Mouse (Mus musculus) Muller cell, postnatal 12 days (primary cell): ENCODE results near the gene Cit.

Experiments
- DNase-seq: peaks from one replicate; pipeline ENCODE4 v3.0.0-alpha.2; 2015; ENCODE audit errors: inconsistent ontology term

Cit gene

DNA sequence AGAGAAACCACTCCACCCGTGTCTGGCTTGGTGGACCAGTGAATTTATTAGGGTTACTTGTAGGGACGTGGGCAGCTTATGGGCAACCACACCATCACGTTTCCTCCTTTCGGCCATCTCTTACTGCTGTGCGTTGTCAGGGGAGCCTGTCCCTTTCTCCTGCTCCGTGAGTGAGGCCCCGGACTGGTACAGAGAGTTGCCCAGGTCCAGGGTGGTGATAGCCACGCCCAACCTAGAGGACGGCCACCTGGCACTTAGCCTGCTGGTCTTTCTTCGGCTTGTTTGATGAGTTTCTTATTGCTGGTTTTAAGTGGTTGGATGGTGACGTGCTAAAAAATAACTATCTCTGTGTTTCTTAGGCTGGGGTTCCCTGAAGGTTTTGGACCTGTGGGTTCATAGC lies 113.7 kb downstream of the Cit start:
- DNase-seq: no peak

DNA sequence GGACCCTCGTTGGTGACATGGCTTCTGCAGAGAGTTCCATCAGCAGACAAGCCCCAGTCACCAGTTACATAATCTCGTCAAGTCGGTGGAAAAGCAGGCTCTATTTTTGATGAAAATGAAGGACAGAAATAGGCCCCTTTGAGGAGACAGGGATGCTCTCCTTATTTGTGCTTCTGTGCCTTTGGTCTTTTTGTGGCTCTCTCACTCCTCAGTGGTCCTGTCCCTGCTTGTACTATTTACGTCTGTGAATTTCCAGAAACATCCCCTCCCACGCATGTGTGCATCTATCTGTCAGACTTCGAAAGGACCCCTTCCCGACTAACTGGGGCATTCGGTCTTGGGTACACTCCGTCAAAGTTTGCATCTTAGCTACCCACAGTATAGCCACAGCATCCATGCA lies 116.7 kb downstream of the Cit start:
- no peak for DNase-seq

DNA sequence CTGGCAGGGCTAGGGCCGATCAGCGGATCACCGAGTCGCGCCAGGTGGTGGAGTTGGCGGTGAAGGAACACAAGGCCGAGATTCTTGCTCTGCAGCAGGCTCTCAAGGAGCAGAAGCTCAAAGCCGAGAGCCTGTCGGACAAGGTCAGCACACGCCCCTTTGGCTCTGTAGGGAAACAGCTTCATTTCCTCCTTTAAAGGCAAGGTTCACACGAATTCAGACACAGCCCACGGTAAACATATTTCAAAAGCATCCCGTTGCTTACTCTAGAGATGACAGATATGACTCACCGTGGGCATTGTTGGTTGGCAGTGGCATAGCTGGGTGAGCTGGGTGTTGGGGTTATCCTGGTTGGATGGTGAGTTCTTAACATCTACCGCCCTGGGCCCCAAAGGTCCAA lies 126.2 kb downstream of the Cit start:
- no peak for DNase-seq

DNA sequence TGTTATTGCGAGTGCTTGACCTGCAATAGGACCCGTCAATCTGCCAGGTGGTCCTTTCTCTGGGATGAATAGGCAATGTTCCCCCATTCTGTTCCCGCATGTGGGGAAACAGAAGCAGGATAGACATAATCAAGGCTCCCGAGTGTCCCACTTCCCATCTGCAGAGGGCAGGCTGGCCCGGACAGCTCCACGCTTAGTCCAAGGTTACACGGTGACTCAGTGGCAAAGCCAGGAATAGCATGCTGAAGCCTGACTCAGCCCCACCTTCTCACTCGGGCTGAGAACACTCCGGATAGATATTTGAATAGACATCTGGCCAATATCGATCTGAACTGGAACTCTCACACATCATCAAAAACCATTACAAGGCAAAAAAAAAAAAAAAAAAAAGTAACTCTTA lies 130.6 kb downstream of the Cit start:
- no peak for DNase-seq

DNA sequence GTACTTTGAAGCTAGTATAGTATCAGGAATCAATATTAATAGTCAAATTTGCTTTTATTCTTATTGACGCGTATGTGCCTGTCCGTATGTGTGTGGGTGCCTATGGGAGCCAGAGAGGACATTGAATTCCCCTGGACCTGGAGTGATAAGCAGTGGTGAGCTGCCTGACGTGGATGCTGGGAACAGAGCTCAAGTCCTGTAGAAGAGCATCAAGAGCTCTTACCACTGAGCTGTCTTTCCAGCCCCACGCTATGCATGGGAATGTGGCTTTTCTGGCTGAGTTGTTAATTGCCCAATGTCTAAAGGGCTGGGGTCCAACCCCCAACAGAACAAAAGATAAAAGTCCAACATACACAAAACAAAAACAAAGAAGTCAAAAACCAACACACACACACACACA lies 131.4 kb downstream of the Cit start:
- DNase-seq: no peak

DNA sequence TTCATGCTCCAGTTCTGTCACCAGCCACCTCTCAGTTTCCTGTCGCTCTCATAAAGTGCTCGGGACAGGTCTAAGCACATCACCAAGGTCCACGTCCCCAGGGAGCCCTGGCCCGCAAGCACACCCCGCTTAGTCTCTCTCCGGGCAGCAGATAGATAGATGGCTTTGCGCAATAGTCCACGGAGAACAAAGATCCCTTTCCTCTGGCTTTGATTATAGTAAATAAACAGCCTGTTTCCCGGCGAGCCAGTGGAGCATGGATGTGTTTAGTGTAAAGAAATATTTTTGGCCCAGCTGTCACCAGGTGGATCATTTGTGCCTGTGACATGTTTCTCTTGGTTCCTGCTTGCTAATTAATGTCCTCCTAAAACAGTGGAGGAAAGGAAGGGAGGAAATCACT lies 132.2 kb downstream of the Cit start:
- no peak for DNase-seq

DNA sequence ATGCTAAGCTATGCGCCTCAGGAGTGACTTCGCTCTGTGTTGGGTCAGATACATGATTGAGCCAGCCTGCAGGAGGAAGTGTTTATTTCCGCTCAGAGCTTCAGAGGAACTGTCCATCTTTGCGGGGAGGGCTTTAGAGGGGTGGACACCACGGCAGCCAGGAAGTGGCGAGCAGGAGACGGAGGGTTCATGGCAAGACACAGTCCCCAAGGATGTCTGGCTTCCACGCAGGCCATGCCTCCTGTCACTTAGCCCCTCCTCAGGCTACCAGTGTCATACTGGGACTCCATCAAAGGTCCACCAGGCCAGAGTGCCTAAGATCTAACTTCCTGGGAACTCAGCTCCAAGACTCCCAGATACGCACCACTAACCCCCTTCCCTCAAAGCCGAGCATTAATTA lies 132.7 kb downstream of the Cit start:
- DNase-seq: no peak

DNA sequence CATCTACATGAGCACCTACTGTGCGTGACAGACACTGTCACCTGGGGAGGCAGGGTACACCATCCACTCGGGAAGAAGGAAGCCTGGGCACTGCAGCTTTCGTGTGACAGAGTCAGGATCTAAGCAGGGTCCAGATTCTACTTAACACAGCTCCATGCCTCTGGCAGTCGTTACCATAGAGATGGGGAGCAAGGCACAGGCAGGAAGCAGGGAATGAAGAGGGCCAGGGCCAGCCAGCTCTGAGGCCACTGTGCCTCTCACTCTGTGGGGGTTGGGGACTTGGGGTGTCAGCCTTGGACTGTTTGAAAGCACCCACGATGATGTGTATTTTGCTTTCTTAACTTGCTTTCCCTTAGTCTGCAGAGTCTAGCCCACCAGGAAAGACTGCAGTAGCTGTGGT lies 133.2 kb downstream of the Cit start:
- DNase-seq: no peak

DNA sequence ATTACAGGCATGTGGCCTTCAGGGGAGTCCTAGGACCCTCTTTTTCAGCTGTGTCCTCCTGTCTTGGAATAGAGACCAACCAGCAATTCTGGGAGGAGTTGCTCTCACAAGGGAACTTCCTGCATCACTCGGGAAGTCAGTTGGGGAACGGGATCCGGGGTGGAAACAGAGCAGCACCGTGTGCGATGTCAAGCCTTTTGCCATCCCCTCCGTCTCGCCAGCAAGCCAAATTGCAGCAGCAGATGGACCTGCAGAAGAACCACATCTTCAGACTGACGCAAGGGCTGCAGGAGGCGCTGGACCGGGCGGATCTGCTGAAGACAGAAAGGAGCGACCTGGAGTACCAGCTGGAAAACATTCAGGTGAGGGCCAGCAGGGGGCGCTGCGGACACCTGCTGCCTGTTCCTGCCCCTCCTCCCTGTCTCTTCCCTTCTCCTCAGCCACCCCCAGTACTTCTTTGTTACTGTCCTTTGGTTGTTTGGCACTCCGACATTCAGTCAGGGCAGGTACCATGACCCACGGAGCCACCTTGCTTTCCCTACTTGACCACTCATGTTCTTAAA lies 134.1 kb downstream of the Cit start:
- no peak for DNase-seq

DNA sequence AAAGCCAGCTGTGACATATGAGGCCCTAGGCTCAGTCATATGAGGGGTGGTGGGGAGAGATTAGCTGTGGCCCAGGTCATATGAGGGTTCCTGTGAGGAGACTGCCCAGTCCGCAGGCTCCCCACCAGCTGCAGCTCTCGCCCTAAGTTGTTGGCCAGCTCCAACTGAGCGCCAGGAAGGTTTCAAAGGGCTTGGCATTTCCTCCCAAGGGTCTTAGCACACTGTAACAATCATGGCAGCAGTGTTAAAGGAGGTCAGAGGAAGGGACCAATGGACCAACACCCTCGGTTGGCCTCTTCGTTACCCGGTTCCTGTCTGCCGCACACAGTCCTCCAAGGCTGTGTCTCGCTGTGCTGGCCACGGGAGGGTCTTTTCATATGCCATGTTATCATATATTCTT lies 135.5 kb downstream of the Cit start:
- DNase-seq: no peak

DNA sequence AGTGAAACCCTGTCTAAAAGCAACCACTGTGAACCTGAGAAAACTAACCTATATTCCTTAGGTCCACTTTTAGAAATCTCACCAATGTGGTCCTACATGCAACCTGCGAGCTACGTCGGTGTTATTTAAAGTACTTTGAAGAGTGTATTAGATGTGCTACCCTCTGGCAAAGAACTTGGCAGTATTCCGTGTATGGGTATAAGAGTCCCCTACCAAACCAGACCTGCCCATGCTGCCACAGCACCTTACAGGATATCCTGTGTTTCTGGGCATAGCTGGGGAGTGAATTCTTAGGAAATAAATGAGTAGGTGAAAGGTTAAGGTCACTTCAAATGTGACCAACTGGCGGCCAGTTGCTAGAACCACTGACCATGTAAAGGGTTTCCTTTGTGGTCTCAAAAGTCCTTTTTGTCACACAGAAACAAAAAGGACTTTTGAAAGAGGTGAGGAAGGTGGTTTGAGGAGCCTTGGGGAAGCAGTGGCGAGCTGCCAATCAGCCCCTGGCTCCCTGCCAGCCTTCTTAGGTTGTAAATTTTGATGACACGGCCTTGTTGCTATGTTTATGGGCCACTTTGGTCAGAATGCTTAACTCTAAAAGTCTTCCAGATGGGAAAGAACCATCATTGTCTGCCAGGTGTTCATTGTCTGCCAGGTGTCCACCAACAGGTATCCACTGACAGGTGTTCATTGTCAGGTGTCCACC lies 137.7 kb downstream of the Cit start:
- DNase-seq: no peak

DNA sequence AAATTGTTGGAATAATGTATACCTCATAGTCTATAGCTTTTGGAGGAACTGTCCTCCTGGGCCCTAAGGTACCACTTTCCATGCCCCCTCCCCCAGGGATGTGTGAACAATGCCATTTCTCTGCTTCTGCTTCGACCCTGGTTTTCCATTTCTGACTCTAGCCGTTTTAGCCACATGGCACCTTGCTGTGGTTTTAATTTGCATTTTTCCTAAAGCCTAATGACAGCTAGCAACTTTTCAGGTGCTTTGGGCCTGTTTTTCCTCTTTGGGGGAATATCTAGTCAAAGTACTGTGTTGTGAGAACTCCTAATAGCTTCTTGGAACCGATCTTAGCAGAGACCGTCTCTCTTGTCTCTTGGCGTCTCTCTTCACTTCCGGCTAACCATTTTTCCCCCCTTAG lies 139.3 kb downstream of the Cit start:
- DNase-seq: no peak

DNA sequence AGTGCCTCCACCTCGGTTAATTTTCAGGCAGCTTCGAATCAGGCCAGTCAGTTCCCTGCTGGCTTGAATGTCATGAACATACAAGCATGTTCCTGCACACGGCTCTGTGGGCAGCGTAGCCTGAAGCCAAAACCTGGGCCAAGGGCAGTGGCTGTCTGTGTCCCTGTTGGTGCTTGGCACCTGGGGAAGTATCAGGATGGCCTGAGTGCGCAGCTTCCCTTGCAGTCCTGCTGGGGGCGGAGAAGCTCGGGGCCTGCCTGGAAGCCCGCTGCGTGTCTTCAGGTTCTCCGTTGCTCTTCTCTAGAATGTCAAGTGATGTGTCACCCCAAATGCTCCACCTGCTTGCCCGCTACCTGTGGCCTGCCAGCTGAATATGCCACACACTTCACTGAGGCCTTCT lies 140.0 kb downstream of the Cit start:
- no peak for DNase-seq

DNA sequence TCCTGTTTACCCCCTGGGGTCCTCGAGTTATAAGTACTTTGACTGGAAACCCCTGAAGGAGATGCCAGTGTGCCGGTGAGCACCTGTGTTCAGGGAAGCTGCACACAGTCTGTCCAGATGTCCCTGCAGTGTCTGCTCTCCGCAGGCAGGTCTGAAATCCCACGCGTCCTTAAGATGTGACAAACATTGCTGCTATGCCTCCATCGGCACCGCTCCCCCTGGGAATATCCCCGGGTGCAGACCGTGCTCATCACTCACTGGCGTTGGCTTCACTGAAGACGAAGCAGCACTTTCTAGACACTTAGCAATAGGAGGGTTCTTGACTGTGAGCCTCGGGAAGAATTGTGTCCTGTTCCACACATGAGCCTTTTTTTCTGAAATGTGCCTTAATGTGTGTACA lies 142.2 kb downstream of the Cit start:
- DNase-seq: no peak

DNA sequence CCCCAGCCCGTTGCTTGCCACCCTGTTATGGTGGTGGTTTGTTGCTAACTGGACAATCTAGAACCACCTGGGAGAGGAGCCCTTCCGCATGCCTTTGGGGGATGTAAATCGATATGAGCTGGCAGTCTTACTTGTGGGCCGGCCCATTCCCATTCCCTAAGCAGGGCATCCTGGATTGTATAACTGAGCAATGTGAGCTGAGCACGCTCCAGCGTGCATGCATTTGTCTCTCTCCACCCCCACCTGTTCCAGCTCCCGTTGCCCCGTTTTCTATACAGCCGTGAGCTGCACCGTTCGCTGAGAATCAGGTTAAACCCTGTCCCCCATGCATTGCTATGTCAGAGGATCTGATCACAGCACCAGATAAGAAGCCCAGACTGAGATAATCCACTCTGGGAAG lies 146.6 kb downstream of the Cit start:
- DNase-seq: no peak

DNA sequence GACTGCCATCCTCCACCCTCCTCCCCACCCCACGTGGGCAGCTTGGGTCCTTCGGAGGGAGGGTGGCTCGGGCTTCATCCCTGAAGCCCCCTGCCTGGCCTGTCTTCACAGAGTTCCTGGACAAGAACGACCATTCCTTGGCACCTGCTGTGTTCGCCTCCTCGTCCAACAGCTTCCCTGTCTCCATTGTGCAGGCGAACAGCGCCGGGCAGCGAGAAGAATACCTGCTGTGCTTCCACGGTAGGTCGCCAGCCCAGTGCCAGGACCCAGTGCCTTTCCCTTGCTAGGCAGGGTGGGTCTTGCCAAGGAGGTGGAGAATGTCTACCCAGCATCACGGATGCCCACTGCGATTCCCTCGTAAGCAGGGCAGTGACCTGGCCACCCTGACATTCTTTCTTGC lies 149.0 kb downstream of the Cit start:
- DNase-seq: no peak

DNA sequence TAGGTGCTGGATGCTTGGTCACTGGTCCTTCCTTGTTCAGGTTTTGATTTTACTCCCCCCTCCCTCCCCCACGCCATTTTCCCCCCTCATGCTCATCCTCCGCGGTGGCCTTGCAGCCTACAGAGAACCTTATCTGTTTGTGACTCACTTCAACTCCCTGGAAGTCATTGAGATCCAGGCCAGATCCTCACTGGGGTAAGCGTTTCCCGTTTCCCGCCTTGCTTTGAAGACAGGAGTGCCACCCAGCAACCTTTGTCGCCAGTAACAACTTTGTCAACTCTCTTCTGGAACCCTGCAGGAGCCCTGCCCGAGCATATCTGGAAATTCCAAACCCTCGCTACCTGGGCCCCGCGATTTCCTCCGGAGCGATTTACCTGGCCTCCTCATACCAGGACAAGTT lies 152.3 kb downstream of the Cit start:
- no peak for DNase-seq

DNA sequence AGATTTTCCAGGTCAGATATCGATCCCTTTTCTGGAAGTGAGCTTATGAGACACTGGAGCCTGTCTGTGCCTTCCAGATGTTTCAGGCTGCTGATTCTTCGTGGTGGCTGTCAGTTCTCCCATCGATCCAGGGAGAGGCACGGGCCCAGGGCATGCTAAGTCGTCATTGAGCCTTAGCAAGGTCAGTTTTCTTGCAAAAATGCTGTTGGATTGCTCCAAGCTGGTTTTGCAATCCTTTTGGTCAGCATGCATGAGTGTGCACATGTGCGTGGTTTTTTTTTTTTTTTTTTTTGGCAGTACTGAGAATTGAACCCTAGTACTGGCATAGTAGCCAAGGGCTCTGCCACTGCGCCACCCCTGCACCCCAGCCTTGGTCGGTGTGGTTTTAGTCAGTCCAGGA lies 158.1 kb downstream of the Cit start:
- DNase-seq: no peak

DNA sequence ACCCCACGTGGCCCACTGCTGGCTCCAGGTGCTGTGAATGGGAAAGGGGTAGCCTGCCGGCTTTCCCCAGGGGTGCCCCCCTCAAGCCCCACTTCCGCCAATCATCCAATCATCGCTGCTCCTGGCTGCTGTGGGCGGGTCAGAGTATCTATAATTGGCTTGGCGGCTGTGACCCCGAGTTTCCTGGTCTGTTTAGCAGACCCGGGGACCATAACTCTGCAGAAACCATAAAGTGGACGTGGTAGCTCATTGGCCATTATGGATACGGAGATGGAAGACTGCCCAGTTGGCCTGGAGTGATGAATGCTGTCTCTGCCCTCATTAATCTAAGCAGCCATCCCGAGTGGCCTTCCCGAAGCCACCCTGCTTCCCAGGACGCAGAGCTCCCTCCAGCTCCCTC lies 158.7 kb downstream of the Cit start:
- DNase-seq: no peak

DNA sequence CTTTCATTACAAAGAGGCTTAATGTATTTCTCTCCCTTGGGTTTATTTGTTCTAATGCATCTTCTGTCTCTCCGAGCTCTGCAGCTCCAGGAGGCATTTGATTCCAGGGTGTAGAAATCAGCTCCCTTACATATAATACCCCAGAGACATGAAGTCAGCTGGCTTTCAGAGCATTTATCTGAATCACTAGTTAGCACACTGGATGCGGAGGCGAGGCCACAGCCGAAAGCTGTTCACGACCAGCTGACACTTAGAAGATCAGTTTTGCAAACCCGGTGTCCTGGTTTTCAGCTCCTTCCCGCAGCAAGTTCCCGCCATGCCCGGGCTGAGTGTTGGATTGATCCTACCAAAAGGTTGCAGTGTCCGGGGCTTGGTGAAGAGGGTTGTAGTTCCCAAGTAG lies 159.2 kb downstream of the Cit start:
- no peak for DNase-seq

DNA sequence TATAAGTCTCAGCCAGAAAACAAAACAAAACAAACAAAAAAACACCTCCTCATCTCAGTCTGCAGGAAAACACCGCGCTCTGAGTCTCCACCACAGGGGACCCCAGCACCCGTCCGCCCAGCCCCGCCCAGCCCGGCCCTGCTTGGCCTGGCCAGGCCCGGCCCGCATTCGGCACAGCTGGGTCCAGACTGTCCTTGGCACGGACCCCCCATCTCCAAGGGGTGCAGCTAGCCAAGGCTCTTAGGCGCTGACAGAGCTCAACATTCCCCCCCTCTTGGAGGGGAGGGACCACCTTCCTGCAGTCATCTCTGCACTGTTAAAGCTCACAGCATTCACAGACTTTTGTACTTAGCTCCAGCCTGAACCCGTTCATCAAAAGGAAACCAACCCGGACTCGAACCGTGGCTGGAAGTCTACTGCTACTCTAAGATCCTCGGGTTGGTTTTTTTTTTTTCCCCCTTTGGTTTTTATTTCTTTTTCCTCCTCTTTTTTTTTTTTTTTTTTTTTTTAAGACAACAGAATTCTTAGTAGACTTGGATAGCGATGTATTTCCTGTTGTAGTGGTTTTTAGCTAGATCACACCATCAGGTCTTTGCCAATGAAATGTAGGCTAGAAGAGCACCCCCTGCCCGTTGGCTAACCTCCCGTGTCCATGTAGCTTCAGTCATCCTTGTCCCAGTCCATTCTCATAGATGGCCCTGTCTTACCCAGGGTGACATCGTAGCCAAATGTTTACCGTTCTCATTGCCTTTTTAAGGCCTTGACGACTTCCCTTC lies 161.4 kb downstream of the Cit start:
- DNase-seq: no peak

DNA sequence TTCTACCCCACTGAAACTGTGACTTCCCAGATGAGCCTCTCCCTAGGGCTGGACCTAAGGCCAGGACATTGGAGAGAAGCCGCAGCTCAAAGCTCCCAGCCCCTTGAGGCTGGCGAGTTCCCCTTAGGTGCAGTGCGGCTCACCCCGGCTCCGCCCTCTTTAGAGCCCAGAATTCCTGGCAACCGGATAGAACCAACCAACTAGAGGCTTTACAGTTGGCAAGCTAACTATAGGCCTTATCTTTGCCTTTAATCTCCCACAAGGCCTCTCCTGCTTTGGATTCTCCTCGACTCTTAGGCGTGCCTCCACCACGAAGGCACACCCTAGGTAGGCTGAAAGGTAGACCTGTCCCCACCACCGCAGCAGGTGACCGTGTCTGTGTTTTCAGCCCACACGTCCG lies 162.6 kb downstream of the Cit start:
- DNase-seq: no peak

DNA sequence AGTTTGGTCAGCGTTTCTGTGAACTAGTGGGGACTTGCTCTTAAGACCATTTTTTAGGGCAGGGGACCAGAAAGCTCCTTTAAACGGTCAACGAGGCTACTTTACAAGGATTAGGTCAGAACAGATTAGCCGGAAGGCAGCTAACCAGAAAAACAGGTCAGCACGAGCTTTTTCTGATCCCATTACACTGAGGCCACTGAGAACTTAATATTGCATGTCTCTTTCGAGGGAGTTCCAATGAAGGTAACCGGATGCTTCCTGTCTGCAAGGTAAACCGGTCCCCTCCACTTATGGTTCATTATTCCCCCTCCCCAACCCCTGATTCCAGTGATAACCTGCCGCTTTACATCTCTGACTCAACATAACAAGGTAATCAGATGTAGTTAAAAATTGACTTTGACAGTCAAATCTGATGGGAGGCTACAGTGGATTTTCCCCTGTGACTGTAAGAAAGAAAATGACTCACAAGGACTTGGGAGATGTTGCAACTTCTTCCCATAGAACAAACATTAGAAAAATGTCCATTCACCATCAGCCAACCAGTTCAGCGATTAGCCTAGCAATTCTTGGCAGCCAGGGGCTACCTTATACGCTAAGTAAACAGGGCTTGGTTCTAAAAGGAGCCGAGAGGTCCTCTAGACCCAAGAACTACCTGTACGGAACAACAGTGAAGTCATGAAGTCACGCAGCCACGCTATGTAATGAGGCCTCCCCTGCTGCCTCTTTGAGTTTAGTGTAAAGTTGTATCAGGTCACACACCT lies 164.2 kb downstream of the Cit start:
- DNase-seq: peak; percentile 32
